Mouse (Mus musculus) retina, embryonic 14.5 days (tissue): Measurements from ENCODE around the gene Cdan1.
"Not testable (repeated sequence)": the region's sequence is repeated elsewhere in the genome, so short reads cannot be mapped to it uniquely, and the experiment has no call there.

Experiments used
- DNase-seq: peaks from one replicate; pipeline ENCODE4 v3.0.0-alpha.2; 2015; ENCODE audit warnings: low spot score

Gene Cdan1

GRCm38 (mm10) chr2:120745496-120745895, 104.4 kb downstream of the Cdan1 start:
- DNase-seq: no peak

DNA sequence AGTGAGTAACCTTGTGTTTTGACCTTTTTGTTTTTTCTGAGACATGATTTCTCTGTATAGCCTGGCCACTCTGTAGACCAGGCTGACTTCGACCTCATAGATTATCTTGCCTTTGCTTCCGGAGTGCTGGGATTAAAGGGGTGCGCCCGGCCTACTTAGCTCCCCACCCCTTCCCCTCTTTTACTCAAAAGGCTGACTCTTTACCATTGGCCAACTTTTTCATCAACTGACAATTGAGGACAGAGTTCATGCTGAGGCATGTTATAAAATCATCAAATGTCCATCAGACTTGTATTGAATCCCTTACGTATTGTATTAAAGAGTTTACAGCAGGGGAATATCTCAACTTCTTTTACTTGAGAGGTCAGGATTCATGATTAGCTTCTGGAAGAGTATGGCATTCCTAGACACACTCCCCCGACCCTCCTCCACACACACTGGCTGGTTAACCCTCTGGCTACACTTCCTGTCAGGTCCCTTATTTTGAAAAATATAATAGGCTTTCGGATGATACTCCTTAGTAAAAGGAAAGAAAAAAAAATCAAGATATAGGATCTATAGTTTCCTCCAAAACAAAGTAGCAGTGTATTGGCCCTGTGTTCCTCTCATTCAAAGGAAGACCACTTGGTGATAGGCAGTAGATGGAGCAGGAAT, 117.9 kb downstream of the Cdan1 start:
- no peak for DNase-seq

GRCm38 (mm10) chr2:120731167-120731862, 118.6 kb downstream of the Cdan1 start:
- peak; percentile 96 for DNase-seq

DNA sequence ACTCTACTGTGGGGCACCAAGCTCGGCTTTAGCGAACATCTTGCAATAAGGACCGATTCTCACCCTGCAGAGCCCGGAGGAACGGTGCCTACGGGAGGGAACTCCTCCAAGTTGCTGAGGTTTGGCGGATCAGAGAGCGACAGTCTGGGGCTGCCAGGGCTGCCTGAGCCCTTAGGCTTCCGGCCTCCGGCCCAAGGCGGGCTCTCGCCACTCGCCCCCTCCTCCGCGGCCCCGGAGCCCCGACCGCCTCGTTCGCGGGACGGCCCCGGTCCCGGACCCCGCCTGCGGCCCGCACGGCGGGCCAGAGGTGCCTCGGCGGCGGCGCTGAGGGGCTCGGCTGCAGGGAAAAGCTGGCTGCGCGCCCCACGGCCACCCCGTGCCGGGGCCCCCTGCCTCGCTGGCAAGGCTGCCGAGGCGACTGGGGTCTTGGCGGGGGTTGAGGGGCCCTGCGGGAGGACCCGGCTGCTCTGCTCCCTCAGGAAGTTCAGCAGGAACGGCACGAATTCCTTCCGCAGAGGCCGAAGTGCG, 119.2 kb downstream of the Cdan1 start:
- DNase-seq: no peak

DNA sequence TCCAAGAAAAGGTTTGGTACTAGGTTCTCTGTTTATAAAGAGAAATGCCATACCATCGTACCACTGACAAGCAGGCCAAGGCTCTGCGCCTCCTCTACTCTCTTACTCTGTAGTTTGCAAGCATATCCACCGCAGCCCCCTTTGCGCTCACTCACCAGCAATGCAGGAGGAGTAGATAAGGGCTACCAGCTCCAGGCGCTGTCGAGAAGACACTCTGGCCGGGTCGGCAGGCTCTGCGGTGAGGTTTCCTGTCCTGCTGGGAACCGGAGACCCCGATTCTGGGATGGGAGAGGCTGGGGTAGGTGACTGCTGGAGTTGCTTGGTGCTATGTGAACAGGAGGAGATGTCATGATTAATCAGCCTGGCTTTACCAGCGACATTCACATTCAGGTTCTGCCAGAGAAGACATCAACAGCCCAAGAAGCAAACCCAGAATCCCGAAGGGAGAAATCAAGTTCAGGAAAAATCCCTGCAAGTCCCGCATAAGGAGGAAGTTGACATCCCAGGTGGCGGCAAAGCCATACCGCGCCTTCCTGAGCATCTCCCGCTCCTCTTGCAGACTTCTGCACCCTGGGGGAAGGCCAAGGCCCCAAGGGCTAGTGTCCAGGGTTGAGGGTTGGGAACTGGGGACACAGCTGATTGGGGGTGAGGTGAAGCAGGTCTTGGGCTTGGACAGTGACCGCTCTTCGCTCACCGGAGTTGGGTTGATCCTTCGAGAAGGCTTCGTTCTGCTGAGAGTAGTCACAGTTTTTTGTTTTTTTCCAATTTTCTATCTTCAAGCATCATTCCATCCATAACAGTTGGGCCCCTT, 119.9 kb downstream of the Cdan1 start:
- DNase-seq: peak; percentile 20

DNA sequence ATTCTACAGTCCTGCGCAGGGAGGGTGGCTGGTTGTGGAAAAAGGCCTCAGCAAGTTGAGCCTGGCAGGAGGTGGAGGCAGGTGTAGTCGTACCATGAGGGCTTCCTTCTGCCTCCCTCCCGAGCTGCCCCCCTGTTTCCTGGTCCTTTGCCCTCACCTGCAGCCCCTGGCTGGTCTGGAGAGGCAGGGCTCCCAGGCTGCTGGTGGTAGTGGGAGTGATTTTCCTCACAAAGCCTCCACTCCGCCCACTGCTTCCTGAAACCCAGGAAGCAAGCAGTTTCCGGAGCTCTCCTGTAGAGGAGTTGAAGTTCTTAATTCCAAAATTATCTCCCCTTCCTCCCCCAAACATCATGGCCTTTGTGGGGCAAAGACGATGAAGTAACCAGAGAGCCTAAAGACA, 125.8 kb downstream of the Cdan1 start:
- DNase-seq: no peak

DNA sequence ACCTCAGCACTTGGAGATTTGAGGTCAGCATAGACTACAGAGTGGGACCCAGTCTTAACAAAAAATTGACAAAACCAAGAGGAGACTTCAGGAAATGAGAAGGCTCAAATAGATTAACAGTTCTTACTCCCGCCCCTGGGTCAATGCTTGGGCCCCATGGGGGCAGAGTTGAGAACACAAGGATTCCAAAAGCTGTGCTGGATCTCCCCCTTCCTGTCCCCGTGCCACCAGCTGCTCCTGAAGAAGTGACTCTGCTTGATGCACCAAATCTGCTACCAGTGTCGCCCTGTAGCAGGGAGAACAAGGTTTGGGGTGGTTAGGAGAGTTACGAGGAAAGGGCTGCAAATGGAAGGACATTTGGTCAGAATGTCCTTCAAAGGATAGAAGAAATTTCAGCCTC, 126.3 kb downstream of the Cdan1 start:
- no peak for DNase-seq

DNA sequence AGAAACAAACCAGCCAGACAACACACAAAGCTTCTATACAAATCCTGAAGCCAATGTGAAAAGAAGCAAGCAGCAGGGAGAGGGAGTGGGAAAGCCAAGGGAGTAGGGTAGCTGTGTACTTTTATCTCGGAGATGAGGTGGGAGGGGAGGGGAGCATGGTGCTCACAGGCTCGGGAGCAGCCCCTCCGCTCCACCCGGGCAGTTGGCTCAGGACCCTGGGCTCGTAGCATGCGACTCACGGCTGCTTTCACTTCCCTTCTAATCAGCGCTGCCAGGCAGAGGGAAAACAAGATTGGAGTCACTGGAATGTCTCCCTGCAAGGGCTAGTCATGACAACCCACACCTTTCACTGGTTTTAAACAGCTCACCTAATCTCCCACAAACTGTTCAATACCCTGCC, 127.4 kb downstream of the Cdan1 start:
- no peak for DNase-seq

GRCm38 (mm10) chr2:120721911-120722310, 128.0 kb downstream of the Cdan1 start:
- no peak for DNase-seq

DNA sequence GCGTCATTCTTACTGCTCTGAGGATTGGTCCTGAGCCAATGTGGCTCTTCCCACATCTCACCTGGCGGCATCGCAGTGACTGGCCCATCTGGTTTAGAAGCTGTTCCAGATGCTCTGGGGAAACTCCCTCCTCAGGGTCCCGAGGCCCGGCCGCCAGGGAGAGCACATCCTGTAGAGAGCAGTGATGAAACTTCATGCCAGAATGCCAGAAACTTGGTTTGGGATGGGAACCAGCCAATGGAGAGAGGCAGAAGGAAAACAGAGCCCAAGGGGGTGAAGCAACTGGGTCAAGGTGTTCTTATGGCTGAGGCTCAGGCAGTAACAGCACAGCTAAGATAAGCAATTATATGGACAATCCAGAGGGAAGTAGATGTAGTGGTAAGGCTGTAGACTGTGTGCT, 129.1 kb downstream of the Cdan1 start:
- DNase-seq: no peak

DNA sequence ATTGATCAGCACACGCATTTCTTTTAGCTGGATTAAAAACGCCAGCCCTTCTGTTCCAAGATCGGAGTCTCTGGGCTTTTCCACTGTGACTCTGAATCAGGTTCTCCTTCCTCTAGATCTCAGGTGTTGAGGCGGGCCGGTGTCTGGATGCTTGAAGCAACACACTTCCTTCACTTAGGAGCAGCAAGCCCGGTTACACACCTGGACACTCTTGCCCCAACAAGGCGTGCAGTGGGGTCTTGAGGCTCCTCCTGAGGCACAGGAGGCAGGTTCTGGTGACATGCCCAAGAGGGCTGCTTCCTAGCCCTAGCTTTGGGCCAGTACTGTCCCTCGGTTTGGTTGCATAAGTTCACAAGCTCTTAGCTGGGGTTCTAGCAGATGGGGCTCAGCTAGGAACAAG, 131.4 kb downstream of the Cdan1 start:
- no peak for DNase-seq

- DNase-seq: no peak
Measured at GRCm38 (mm10) chr2:120713441-120713840, 136.5 kb downstream of the Cdan1 start.

DNA sequence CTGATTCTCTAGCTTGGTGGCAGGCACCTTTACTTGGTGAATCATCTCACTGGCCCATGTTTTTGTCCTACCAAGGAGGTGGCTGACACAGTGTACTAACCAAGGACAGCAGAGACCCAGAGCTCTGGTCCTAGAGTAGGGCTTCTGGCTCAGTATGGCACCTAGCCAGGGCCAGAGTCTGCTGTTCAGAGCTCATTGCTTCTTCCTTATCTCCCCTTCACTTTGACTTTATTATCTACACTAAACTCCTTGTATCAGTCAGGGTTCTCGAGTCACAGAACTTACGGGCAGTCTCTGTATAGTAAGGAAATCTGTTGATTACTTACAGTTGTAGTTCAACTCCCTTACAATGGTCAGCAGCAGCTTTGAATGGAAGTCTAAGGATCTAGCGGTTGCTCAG, 139.0 kb downstream of the Cdan1 start:
- no peak for DNase-seq

DNA sequence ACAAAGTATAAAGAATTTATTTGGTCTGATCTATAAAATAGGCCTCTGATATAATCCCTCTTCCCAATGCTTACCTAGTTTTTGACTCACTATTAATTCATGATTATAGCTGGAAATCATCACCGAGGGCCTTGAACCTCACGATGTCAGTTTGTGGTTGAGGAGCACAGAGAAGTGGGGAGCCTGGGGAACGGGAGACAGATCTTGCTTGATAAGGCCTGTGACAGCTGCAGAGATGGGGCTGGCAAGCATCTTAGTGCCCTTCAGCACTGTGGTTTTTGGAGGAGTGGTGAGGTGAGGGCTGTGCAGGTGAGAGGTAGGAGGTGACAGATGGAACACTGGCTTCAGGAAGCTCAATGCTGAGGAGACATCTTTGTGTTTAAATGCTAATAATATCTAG, 139.8 kb downstream of the Cdan1 start:
- DNase-seq: no peak

- no peak for DNase-seq
Measured at GRCm38 (mm10) chr2:120707041-120707440, 142.9 kb downstream of the Cdan1 start.

DNA sequence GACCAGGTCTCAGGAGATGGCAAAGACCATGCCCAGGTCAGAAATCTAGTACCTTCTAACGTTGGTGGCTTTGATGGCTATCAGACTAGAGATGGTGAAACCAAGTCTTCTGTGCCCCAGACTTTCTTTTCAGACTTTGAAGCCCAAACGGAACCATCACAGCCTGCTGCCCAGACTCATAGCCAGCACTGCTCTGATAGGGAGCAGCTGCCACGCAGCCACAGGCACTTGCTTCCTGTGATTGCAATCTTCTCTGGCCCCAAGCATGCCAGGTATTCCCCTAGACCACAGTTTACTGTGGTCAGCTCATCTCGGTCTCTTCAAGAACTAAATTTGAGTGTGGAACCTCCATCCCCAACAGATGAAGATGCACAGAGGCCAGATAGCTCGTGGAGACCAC, 147.3 kb downstream of the Cdan1 start:
- no peak for DNase-seq

DNA sequence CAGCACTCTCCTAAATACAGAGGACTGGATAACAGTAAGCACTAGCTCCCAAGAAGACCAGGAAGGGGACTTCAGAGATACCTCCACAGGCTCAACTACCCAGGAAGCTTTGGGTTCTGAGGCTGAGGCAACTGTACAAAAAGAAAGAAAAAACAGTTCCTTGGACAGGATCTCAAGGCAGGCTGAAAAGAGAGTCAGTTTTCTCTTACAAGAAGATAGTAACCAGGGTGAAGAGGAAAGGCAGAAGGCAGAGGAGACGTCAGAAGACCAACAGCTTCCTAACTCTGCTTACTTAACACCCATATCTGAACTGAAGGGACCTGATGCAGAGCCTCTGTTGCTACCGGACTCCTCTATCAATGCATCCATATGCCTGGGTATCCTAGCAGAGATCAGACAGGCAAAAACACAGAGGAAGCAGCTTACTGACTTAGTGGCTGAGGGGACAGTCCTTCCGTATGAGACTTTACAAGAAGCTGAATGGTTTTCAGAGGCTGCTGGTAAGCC, 149.5 kb downstream of the Cdan1 start:
- no peak for DNase-seq

DNA sequence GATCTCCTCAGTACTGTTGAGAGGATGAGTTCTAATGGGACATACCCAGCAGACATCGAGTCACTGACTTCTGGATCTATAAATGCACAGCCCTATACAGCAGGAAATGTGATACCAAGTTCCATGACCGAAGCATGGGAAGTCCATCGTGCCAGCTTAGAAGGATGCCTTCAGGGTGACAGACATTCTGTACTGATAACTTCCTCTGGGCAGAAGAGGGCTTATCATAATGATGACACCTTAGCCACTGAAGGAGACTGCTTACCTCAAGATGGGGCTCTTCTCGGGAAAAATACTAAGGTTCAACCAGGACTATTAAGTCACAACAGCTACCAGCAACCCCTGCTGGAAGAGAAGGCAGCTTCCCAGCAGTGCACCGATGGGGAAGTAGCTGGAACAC, 152.2 kb downstream of the Cdan1 start:
- DNase-seq: no peak

- not testable (repeated sequence) for DNase-seq
Measured at GRCm38 (mm10) chr2:120681151-120681550, 168.8 kb downstream of the Cdan1 start.

DNA sequence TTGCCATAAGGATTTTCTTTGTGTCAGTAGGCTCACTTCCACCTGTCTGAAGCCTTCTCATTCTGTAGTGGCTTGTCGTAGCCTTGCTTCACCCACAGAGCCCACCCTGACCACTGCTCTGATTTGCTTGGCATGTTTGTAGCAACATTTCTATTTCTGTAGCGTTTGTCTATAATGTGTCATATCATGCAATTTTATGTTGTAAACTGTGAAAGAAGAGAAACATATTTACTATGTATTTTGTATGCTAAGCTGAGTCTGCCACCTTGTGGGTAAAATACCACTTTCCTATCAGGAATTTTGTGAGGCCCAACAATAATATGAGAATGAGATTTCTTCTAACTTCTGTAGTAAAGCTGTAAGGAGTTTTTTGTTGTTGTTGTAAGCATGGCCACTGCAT, 179.7 kb downstream of the Cdan1 start:
- no peak for DNase-seq

DNA sequence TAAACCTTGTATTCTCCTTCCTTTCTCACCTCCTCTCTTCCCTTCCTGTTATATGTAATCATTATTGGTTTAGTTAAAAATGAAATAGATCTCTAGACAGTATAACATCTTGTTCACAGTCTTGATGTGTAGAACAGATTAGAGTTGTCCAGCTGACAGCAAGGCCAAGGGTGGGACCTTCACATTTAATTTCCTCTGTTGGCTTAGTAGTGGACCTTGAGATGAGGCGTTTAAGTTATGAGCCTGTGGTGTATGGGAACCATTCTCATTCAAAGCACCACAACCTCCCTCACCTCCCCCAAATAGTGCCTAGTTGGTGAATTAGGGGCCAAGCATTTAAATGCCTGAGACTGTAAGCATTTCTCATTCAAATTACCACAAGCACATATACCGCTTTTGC, 182.5 kb downstream of the Cdan1 start:
- DNase-seq: no peak
